ENCODE assay signal across 14 mouse cellular contexts in genomic region chr1:89382021-89382420, GRCm38 (mm10).
"Had no signal": no experiment of that assay in that cellular context is flagged by ENCODE, and none has a peak within 500 bp of the region (broad histone marks: within the 10 kb centered on the region; RNA-seq: fewer than 3 reads in every experiment).

No protein-coding gene starts in this region.

- DNase-seq: kidney, postnatal 14 days; liver; liver, embryonic 13.5 days; liver, postnatal 0 days; lung, postnatal 14 days; thymus, postnatal 4 days had no signal

- H3K9me3 ChIP-seq: liver, embryonic 13.5 days; lung, embryonic 15.5 days; megakaryocyte, embryonic 14.5 days; midbrain, embryonic 15.5 days; neural tube, embryonic 12.5 days; stomach, embryonic 15.5 days had no signal

- H3K4me1 ChIP-seq: limb, embryonic 12.5 days; liver, embryonic 13.5 days; lung, embryonic 15.5 days; megakaryocyte, embryonic 14.5 days; midbrain, embryonic 15.5 days; neural tube, embryonic 12.5 days; stomach, embryonic 15.5 days had no signal

- ATAC-seq: liver, postnatal 0 days; midbrain, embryonic 15.5 days had no signal

- H3K4me2 ChIP-seq: limb, embryonic 12.5 days; liver, embryonic 13.5 days; lung, embryonic 15.5 days; midbrain, embryonic 11.5 days; midbrain, embryonic 15.5 days; neural tube, embryonic 12.5 days; stomach, embryonic 15.5 days had no signal

- H3K27ac ChIP-seq: limb, embryonic 12.5 days; liver, embryonic 13.5 days; lung, embryonic 15.5 days; macrophage; midbrain, embryonic 15.5 days; neural tube, embryonic 12.5 days; stomach, embryonic 15.5 days had no signal

- H3K4me3 ChIP-seq: limb, embryonic 12.5 days; liver, embryonic 13.5 days; lung, embryonic 15.5 days; megakaryocyte, embryonic 14.5 days; midbrain, embryonic 15.5 days; neural tube, embryonic 12.5 days; stomach, embryonic 15.5 days had no signal

- H3K27me3 ChIP-seq: limb, embryonic 12.5 days; liver, embryonic 13.5 days; lung, embryonic 15.5 days; neural tube, embryonic 12.5 days; stomach, embryonic 15.5 days had no signal

- H3K9ac ChIP-seq: limb, embryonic 12.5 days; liver, embryonic 13.5 days; liver, postnatal 0 days; lung, embryonic 15.5 days; midbrain, embryonic 15.5 days; neural tube, embryonic 12.5 days; stomach, embryonic 15.5 days had no signal

- H3K36me3 ChIP-seq: limb, embryonic 12.5 days; liver, embryonic 13.5 days; lung, embryonic 15.5 days; midbrain, embryonic 15.5 days; neural tube, embryonic 12.5 days; stomach, embryonic 15.5 days had no signal
